Mouse (Mus musculus) cerebellum, postnatal 4 days (tissue): ENCODE results near the gene Col26a1.

Experiments
- DNase-seq, 2 experiments: peaks; one replicate each; pipeline ENCODE4 v3.0.0; 2022; ENCODE audit warnings: low spot score in 2 of 2, mixed read lengths in 1 of 2

Col26a1 gene

GRCm38 (mm10) chr5:136882788-136883439, at the start of gene Col26a1:
TSS of gene Col26a1 (minus strand) at chr5:136883209.
- peak; percentile 20 to 25 for DNase-seq

GRCm38 (mm10) chr5:136931896-136932295, 48.9 kb upstream of the Col26a1 start:
- DNase-seq, result no peak

- DNase-seq, result peak; percentile 73 to 87
These were observed 46.1 kb upstream of the Col26a1 start for GRCm38 (mm10) chr5:136929073-136929472.

- no peak for DNase-seq
These were observed 40.9 kb upstream of the Col26a1 start for GRCm38 (mm10) chr5:136923751-136924478.

- no peak for DNase-seq
These were observed 39.8 kb upstream of the Col26a1 start for GRCm38 (mm10) chr5:136922830-136923229.

GRCm38 (mm10) chr5:136919546-136920301, 36.7 kb upstream of the Col26a1 start:
- no peak for DNase-seq

GRCm38 (mm10) chr5:136918655-136919472, 35.9 kb upstream of the Col26a1 start:
- peak; percentile 35 to 61 for DNase-seq

GRCm38 (mm10) chr5:136917613-136918242, 34.7 kb upstream of the Col26a1 start:
- DNase-seq, result no peak

GRCm38 (mm10) chr5:136914183-136914582, 31.2 kb upstream of the Col26a1 start:
- DNase-seq, result no peak

GRCm38 (mm10) chr5:136907991-136908857, 25.2 kb upstream of the Col26a1 start, which contains the start of gene Ift22:
TSS of gene Ift22 (plus strand) at chr5:136908150.
- peak; percentile 93 to 95 for DNase-seq

GRCm38 (mm10) chr5:136907587-136907986, 24.6 kb upstream of the Col26a1 start:
- no peak for DNase-seq

- no peak for DNase-seq
These were observed 22.6 kb upstream of the Col26a1 start for GRCm38 (mm10) chr5:136905630-136906029.

GRCm38 (mm10) chr5:136904621-136905020, 21.6 kb upstream of the Col26a1 start:
- no peak for DNase-seq

- no peak for DNase-seq
These were observed 12.5 kb upstream of the Col26a1 start for GRCm38 (mm10) chr5:136895529-136895963.

GRCm38 (mm10) chr5:136894840-136895528, 12.0 kb upstream of the Col26a1 start:
- DNase-seq, result no peak

GRCm38 (mm10) chr5:136888539-136889355, 5.7 kb upstream of the Col26a1 start:
- no peak for DNase-seq

GRCm38 (mm10) chr5:136886957-136887356, 3.9 kb upstream of the Col26a1 start:
- no peak for DNase-seq

- peak in 1 of 2 experiments; percentile 24 for DNase-seq
These were observed 788 bp downstream of the Col26a1 start for GRCm38 (mm10) chr5:136882055-136882787.
